Mouse (Mus musculus): ENCODE measurements around the gene Ccdc121.
"Not testable (repeated sequence)": the region's sequence is repeated elsewhere in the genome, so short reads cannot be mapped to it uniquely, and the experiment has no call there.

Gene Ccdc121

DNA sequence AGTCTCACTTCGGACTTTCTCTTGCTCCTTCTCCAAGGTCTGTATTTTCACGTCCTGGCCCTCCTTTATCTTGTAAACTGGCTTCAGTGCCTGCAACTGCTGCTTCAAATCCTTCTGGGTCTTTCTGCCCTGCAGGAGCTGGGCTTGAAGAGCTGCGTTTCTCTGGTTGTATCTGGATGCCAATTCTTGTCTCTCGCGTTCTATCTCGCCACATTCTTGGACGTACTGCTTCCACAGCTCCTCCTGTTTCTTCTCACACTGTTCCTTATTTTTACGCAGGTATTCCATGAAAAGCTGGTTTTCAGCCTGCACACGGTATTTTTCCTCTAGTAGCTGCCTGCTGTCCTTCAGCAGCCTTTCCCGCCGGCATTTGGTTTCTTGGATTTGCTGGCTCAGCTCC, 396 bp downstream of the Ccdc121 start:
- DNase-seq (ENCODE audit: low spot score in 2 of 2), result not testable (repeated sequence)

GRCm38 (mm10) chr1:181505367-181505766, 5.9 kb downstream of the Ccdc121 start:
- DNase-seq (ENCODE audit: low spot score in 2 of 2), result no peak

- DNase-seq (ENCODE audit: low spot score in 2 of 2), result no peak
These were observed 7.8 kb downstream of the Ccdc121 start for GRCm38 (mm10) chr1:181503471-181503870.

DNA sequence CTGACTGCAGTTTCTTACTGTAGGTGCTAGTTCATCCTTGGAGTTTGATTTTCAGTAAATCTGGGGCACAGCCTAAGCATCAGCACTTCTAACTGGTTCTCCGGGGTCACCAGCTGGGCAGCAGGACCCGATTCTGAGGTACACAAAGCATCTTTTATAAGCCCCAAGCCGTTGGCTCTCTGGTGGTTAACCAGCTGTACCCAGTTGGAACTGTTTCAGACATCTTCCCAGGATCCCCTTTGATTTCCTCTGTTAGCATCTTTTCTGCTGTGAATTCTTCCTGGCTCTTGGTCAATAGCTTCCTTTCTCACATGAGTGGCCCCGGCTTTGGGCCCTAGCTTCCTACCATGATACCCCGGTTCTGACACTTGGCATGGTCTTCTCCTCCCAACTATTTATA, 26.6 kb downstream of the Ccdc121 start:
- DNase-seq (ENCODE audit: low spot score in 2 of 2), result peak in 1 of 2 experiments; percentile 26

DNA sequence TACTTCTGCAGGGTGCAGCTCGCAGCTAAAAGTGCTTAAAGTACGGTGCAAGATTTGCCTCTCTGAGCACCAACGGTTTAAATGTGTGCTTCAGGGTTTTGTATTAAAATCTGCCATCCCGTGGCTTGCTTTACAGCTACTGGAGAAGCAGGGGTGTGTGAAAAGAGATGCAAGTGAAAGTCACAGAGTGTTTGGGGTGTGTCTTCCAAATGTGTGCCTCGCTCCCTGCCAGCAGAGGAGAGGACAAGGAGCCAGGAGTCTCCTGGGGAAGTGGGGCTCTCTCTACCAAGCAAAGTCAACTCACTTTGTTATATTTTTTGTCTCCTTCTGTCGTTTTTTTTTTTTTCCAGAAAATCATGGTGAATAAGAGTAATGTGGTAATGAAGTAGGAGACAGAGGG, 34.7 kb downstream of the Ccdc121 start:
- no peak for DNase-seq (ENCODE audit: low spot score in 2 of 2)

DNA sequence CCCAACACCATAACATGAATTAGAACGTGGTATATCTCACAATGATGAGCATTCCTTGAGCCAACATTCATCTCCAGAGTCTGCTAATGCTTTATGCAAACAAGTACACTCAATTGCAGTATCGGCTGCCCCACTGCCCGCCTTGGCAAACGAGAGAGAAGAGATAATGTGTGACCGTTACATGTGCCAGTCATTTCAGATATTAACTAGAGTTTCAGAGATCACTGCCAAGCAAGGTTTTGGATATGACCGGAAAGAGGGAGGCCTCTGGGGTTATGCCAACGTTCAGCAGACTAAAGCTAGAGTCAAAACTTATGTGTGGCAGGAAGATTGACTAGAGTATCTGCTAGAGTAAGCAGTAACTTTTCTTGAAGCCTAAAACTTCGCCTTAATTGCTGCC, 35.1 kb downstream of the Ccdc121 start:
- no peak for DNase-seq (ENCODE audit: low spot score in 2 of 2)

GRCm38 (mm10) chr1:181469415-181469814, 41.8 kb downstream of the Ccdc121 start:
- no peak for DNase-seq (ENCODE audit: low spot score in 2 of 2)

DNA sequence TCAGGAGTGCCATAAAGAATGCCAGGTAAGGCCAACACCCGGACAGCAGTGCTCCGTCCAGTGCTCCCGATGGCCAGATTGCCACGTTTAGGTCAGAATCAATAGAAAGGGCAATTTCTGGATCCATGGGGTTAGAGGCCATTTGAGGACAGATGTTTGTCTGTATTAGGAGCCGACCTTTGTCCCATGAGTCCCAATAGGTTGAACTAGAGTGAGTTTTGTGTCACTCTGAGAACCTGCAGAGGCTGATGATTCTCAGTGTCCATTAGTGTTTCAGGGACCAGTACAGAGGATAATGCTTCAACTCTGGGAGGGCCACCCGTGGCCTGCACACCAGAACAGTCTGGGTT, 44.0 kb downstream of the Ccdc121 start:
- DNase-seq (ENCODE audit: low spot score in 2 of 2), result no peak

DNA sequence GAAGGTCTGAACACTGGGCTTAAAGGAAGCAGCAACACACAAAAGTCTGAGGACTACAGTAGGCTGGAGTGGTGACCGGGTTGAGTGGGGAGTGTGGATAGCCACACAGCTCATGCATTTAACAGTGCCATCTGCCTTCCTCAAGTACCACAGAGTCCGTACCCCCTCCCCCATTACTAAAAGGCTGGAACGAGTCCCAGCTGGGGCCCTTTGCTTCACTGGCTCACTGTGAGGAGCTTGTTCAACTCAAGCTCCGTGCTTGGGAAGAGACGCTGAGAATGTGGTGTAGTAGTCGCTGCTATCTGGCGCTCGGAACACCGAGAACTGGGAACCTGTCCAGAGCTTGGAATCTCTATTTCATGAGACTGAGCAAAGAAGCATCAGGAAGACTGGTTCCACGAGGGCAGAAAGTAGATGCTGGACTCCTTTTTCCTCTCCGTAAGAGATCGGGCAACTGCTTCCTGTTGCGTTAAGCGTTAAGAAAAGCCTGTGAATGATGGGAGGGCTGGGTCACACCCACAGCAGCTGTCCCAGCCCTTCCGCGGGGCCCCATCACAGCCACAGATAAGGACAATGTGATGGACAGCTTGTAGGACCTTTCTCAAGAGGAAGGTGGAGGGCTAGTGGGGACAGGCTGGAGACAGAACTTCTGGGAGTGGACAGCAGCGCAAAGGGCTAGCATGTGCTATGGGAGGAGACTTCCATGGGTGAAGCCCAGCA, 44.5 kb downstream of the Ccdc121 start:
- DNase-seq (ENCODE audit: low spot score in 2 of 2), result peak; percentile 57 to 72

DNA sequence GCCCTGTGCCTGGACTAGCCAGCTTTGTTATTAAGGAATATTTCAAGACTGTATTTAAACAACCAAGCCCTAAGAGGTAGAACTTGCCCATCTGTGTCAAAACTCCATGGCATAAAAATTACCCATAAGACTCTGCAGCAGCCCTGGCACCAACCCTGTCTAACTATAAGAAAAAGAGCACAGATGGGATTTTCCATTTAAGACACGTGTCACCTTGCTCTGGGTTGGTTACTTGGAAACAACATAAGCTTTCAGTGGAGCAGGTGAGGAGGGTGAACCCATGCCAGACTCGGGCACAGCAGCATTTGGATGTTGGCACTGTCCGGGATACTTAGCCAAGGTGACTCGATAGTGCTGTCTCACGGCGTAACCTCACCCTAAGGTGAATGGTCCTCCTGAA, 45.2 kb downstream of the Ccdc121 start:
- DNase-seq (ENCODE audit: low spot score in 2 of 2), result no peak

GRCm38 (mm10) chr1:181465027-181465426, 46.2 kb downstream of the Ccdc121 start:
- no peak for DNase-seq (ENCODE audit: low spot score in 2 of 2)

DNA sequence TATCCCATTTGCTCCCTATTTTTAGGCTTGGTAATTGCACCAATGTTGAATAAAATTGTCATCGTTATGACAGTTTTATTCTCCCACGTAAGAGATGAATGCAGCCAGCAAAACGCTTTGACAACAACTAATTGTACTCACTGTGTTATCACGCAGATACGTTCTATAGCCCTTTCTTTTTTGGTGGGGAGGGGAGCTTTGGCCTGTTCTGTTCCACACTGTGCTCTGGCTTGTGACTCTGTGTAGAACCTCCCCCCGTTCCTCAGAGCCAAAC, 48.4 kb downstream of the Ccdc121 start:
- no peak for DNase-seq (ENCODE audit: low spot score in 2 of 2)

DNA sequence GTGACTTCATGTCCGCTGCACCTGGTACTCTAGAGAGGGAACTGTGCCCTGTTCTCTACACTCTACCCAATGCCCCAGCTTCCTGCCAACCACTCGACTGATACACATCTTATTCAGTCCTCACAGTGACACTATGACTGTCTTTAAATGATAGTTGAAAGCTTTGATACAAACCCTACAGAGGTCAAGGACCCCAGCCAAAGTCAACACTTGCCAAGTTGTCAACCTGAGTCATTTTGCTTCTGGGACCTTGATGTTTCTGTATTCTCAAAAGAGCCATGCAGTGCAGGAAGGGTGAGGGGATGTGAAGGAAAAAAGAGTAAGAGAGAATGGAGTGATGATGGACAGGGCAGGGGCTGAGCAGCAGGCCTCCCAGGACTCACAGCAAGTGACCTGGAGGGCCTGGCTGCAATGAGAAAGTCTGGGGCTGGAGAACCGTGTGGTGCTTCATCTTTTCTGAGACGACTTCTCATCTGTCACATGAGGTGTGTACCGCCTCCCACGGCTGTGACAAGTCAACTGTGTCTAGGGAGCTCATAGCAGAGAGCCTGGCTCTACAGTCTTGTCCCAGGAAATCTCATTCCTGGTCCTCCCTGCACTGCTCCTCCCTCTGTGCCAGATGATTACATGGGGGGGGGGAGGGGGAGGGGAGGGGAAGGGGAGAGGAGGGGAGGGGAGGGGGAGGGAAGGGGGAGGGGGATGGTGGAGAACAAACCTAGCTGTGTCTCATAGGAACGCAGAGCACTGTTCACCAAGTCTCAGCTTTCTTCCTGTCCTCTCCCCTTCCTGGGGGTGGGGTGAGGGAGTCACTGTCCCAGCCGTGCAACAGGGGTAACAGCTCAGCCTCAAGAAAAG, 49.0 kb downstream of the Ccdc121 start:
- no peak for DNase-seq (ENCODE audit: low spot score in 2 of 2)

- no peak for DNase-seq (ENCODE audit: low spot score in 2 of 2)
These were observed 49.8 kb downstream of the Ccdc121 start for GRCm38 (mm10) chr1:181461484-181461883.

DNA sequence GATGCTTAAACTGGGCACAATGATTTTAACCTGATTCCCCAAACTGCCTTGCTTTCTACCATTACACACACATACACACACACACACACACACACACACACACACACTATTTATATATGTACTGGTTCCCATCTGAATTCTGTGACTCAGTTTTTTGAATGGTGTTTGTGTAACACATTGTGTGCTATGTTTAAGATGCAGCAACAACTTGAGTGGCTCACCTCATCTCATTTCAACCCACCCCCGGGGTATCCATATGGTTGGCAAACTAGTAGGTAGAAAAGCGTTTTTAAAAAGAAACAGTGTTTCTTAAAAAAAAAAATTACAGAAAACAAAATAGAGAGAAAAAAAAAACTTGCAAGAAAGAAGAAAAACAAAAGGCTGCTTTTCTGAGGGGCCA, 51.0 kb downstream of the Ccdc121 start:
- no peak for DNase-seq (ENCODE audit: low spot score in 2 of 2)
